Mouse (Mus musculus) fibroblast of lung, adult 2 months (primary cell): ENCODE data around the gene Pik3c2g.
A peak's percentile ranks its signal among the peaks of the same experiment; 100 is the strongest.

Experiments
- DNase-seq: peaks from one replicate; pipeline ENCODE4 v3.0.0-alpha.2; 2011; ENCODE audit warnings: low read depth

The Pik3c2g gene

GRCm38 (mm10) chr6:139586892-139587291, at the start of gene Pik3c2g:
Pik3c2g (plus strand) TSS chr6:139587221.
- DNase-seq: no peak

GRCm38 (mm10) chr6:139538469-139538868, 48.6 kb upstream of the Pik3c2g start:
- DNase-seq: no peak

DNA sequence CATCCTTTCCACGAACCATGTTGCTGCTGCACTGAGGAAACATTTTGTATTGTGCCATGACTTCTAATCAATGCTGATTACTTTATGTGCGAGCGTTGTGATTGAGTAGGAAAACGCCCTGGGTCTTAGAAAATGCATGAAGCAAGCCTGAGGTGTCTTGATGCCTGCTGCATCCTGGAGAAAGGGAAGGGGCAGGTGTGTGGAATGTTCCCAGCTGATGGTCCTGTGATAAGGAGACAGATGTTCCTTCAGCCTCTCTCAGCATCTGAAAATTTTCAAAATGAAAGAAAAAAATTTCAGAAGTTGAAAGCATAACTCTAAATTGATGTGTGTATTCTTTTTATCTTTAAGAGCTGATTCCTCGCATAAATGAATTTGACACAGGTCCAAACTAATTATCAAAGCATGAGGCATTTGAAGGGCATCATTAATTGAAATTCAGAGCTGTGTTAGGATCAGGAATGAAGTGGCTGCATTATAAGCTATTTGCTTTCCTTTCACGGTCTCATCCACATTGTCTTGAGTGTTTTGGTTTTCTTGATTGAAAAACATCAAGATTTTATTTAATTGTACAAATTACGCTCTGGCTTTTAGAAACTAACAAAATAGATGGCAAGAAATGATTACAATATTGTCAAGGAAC, 31.4 kb upstream of the Pik3c2g start:
- no peak for DNase-seq

DNA sequence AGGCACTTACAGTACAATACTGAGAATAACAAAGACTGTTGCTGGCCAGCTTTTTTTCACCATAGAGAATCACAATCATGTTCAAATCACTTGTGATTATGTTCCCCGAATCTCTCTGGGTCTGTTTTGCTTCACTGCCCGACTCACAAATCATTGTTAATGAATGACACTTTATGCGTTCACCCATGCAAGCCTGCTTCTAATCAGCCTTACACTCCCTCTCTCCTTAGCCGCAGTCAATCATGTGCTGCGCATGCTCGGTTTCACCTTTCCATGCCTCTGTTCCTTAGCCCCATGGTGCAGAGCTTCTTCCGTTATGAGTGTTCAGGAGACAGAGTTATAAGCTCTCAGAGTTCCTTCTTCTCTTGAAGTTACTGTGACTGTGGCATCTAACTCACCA, 17.8 kb upstream of the Pik3c2g start:
- DNase-seq: no peak

GRCm38 (mm10) chr6:139575854-139576253, 11.2 kb upstream of the Pik3c2g start:
- no peak for DNase-seq

DNA sequence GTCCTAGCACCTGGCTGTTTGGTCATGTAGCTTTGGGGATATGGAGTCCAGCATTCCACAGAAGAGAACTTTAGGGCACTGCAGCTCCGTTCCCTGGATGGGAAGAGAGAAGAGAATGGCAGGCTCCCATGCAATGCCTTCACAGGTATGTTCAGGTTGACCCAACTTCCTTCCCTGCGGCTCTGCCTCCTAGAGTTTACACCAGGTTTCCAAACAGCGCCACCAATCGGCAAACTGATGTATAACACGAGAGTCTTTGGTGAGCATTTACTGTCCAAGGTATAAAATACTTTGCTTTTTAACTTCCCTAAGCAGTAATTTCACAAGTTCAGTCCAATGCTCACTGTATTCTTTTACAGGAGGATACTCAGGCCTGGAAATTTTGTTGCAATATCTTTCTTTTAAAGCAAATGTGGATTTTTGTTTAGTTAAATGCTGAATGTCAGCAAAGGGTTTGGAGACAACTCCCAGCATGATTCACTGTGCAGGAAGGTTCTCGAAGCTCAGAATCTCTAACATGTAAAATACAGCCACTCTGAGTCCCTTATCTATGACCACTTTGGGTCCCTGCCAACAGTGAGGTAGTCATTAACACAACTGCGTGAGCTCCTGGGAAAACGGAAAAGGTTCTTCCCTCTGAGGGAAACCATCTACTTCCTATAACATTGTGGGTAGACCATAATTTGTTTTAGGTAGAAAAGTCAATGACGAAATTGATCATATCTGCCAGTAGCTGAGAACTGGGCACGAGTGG, 10.6 kb upstream of the Pik3c2g start:
- DNase-seq: no peak

GRCm38 (mm10) chr6:139577026-139577861, 9.8 kb upstream of the Pik3c2g start:
- DNase-seq: no peak

- no peak for DNase-seq
Observed at GRCm38 (mm10) chr6:139587478-139587877, 457 bp downstream of the Pik3c2g start.

DNA sequence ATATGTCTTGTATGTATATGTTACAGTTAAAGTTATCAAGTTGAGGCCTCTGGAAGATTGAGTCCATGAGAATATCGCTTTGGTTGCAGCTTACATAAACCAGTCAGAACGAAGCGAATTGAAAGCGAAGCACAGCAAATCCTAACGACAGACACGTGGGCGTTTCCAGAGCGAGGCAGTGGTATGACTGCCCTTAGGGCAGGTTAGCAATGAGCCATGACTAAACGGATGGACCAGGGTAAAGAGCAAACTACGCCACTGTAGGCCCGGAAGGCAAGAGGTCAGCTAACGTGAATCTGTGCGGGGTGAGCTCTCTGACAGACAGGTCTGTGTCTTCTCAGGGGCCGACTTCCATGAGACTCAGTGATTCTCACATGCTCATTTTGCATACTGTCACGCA, 1.4 kb downstream of the Pik3c2g start:
- DNase-seq: no peak

DNA sequence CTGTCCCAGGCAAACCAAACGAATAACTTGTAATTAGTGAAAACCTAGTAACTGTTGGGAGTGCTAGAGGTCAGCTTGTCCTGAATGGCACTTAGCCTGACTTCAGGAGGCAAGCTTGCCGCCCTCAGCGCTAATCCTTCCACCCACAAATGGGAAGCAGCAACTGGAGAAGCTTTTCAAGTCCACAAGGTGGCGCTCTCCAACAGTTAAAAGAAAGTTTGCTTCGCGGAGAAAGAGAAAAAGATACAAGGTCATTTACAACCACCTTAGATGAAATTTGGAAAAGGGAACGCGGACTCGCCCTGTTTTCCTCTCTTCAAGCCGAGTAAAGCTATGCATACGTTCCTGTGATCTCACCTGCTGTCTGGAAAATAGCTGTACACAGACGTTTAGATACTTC, 2.3 kb downstream of the Pik3c2g start:
- peak; percentile 23 for DNase-seq

DNA sequence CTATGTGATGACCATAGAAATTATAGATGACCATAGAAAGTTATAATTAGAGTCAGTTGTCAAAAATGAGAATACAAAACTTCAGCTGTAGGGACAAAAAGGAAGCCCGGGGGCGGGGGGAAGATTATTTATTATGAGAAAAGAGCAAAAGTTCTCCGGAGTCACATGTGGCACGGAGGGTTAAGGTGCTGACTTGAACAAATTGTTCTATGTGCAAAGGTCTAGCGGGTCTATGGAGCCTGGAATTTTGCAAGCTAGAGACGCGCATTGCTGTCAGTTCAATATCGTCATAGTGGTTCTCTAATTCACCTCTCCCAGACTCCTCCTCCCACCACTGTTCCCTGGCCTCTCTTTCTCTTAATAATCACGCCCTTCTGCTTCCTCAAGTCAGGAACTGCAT, 2.8 kb downstream of the Pik3c2g start:
- no peak for DNase-seq

DNA sequence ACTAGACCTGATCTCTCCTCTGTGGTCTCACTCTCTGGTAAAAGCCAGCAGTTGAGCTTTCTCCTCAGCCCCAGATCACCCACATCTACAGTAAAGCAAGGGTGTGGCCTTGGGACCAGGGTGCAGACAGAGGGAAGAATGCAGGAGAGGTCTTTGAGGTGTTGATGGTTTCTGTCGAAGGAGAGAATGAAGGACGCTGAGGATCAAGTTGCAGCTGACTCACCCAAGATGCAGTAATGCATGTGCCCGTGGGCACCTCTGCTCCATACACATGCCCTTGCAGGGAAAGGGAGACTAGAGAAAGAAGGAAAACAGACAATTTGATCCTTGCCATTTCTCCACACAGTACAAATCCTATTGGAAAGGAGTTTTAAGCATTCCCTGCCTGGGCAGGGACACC, 5.1 kb downstream of the Pik3c2g start:
- DNase-seq: no peak

DNA sequence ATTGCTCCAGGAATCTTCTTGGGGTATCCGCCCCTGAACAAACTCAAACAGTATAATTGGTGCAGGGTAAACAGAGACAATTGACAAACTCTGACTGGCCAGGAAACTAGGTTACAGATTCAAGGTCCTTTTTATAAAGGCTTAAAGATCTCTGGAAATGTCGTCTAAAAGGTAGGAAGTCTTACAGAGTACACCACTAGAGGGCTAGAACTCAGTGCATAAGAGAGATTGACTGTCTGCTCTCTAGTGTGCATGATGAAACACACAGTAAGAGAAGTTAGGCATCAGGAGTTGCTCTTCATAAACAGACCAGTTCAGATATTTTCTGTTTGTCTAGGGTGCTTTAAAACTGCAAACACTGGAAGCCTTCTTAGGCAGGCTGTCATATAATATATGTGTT, 9.4 kb downstream of the Pik3c2g start:
- no peak for DNase-seq

DNA sequence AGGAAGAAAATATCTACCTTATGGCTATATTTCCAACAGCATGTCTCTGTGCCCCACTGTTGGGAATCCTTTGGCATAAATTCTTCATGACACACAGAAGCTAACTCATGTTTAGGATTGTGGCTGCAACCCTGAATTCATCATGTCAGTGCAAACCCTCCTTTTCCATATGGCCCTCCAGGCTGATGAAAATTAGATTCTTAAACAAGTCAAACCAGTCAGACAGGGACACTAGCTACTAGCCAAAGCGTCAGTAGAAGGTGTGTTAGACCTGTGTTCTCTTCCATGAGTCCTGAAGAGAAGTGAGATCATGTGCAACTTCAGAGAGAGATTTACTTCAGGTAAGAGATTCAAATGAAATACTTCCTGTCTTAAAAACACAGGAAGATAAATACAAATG, 12.2 kb downstream of the Pik3c2g start:
- DNase-seq: no peak

- no peak for DNase-seq
Observed at GRCm38 (mm10) chr6:139618774-139619173, 31.8 kb downstream of the Pik3c2g start.

DNA sequence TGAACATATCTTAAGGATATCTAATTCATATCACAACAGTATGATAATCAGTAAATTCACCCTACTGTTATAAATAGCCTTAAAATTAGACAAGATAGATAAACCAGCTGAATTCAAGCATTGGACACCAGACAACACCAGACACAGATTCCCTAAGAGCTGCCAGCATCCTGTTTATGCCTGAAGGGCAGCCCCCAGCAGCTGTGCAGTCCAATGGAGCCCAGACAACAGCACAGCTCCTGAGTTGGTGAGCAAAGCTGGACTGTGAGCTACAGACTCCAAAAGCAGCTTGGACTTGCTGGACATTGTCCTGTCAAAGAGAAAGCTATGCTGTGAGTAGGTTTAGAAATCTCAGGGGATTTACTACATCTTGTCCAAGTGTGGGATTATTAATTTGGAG, 37.7 kb downstream of the Pik3c2g start:
- DNase-seq: no peak

DNA sequence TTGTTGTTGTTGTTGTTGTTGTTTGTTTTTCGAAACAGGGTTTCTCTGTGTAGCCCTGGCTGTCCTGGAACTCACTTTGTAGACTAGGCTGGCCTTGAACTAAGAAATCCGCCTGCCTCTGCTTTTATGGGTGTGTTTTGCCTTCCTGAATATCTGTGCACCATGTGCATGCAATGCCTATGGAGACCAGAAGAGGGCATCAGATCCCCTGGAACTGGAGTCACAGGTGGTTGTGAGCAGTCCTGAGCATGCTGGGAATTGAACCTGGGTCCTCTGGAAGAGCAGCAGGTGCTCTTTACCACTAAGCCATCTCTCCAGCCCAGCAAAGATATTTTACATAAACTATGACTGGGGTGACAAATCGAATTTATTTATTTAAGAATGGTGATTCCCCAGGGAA, 47.5 kb downstream of the Pik3c2g start:
- DNase-seq: no peak

DNA sequence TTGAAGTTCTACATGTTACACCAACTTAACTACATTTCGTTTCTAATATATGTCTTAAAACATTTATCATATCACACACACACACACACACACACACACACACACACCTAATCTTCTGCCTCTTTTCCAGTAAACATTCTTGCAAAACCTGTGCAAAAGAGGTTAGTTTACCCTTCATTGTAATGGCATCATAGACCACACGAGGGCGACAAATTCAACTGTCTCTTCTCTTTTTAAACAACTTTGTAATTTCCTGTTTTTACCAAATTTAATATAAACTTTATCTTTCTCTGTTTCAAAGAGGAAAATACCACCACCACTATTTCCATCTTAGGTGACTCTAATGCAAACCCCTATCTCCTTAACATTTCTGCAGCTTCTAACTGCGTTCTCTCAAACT, 68.4 kb downstream of the Pik3c2g start:
- peak; percentile 11 for DNase-seq

- peak; percentile 2 for DNase-seq
Observed at GRCm38 (mm10) chr6:139662462-139662861, 75.4 kb downstream of the Pik3c2g start.

DNA sequence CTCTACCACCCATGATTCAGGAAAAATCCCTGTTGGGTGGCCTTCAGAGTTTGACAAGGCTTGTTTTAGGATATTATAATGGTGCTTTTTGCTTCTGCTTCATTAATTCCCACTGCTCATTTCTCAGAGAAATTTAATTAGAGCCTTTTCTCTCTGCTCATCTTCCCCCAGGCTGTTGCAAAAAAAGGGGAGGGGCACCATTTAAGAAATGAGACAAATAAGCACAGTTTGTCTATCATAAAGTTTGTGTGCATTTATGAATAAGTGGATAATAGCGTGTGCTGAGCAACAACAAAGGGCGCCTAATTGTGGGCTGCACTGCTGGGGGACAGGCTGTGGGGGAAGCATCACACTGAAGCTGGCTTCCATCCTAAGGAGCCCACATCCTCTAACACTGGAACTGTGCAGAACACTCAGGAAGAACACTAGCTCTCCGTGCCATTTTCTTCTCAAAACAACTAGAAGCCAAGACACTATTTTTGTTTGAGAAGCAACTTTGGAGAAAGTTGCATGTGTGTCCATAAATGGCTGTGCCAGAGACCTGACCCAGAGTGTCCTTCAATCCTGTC, 131.5 kb downstream of the Pik3c2g start:
- DNase-seq: no peak

DNA sequence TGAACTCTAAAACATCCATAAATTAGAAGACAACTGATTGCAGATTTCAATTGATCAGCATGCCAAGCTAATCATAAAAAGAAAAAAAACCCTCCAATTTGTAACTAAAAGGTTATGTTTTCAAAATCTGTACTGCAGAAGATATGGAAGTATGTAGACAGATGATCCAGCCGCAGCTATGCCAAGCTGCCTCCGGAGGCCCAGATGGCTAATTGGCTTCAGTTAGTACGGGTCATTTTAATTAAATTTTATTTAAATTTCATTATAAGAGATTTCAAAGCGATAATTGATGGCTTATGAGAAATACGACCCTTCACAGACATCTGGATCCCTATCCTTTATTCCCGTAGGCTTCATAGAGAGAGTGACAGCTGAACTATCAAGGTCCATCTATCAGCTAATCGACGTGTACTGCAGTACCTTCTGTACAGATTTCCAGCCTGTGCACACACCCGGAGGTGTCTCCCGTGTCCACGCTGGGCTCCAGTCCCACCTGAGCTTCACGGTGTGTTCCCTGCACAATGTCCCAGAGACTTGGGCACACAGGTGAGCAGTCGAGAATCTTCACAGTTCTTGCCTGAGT, 132.7 kb downstream of the Pik3c2g start:
- DNase-seq: no peak
